Mouse (Mus musculus) C2C12 (cell line): ENCODE results near the gene Rnf220. TPM values are rescaled to one million over a fixed set of nuclear protein-coding genes. Genes with fewer than 3 reads are reported as not detected.

ENCODE experiments used
- H3K27me3 ChIP-seq: one replicate; pipeline ENCODE4 v1.6.1; 2011; ENCODE audit not compliant: control insufficient read depth, insufficient read depth, insufficient read length
- H3K36me3 ChIP-seq: one replicate; pipeline ENCODE4 v1.6.1; 2011; ENCODE audit not compliant: control insufficient read depth, insufficient read depth
- H3K4me3 ChIP-seq: one replicate; pipeline ENCODE4 v1.5.1; 2011; ENCODE audit warnings: mild to moderate bottlenecking, control low read depth; ENCODE audit not compliant: poor library complexity, insufficient read depth, severe bottlenecking
- H3K79me2 ChIP-seq: one replicate; pipeline ENCODE4 v1.6.1; 2011; ENCODE audit not compliant: control insufficient read depth, insufficient read depth
- H3K79me3 ChIP-seq: one replicate; pipeline ENCODE4 v1.6.1; 2011; ENCODE audit warnings: low read depth, control low read depth
- H3ac ChIP-seq: one replicate; pipeline ENCODE3; 2011; ENCODE audit warnings: low read depth; ENCODE audit not compliant: control insufficient read depth, insufficient read length
- CEBPB ChIP-seq: IDR thresholded peaks from one replicate; pipeline ENCODE4 v1.6.1; 2011; ENCODE audit warnings: low read depth, mild to moderate bottlenecking, control low read depth, moderate library complexity
- CTCF ChIP-seq: IDR thresholded peaks from one replicate; pipeline ENCODE4 v1.5.1; 2011; ENCODE audit not compliant: control insufficient read depth, insufficient read depth, insufficient read length
- FOSL1 ChIP-seq: IDR thresholded peaks from one replicate; pipeline ENCODE4 v1.8.0; 2011; ENCODE audit warnings: mild to moderate bottlenecking, low read length; ENCODE audit not compliant: poor library complexity, insufficient read depth, severe bottlenecking
- MAX ChIP-seq: IDR thresholded peaks from one replicate; pipeline ENCODE4 v1.6.1; 2011; ENCODE audit warnings: mild to moderate bottlenecking, control low read depth
- MYOD1 ChIP-seq: IDR thresholded peaks from one replicate; pipeline ENCODE4 v1.6.1; 2011; ENCODE audit warnings: low read depth; ENCODE audit not compliant: control insufficient read depth, insufficient read length
- MYOG ChIP-seq: IDR thresholded peaks from one replicate; pipeline ENCODE4 v1.6.1; 2011; ENCODE audit not compliant: control insufficient read depth, insufficient read length; ENCODE audit errors: extremely low read depth
- USF1 ChIP-seq: IDR thresholded peaks from one replicate; pipeline ENCODE4 v1.6.1; 2011; ENCODE audit warnings: low read depth, mild to moderate bottlenecking, control low read depth, moderate library complexity
- polyA plus RNA-seq: library from polyadenylated mRNA; unstranded; fragments of >200 nt; fragmentation: generic; extraction: Trizol; gene quantifications from one replicate; pipeline ENCODE4 v1.2.1, GENCODE M21; 2012; ENCODE audit warnings: missing spikeins

Gene Rnf220
- polyA plus RNA-seq, 1 experiment, result 61.2 TPM

- Histone ChIP-seq H3K79me3 (no peaks in the 10 kb centered on the region), H3K79me2 (no peaks in the 10 kb centered on the region), H3ac (no peak overlapping the region), H3K36me3 (no peaks in the 10 kb centered on the region), H3K27me3 (peaks cover 63% of the 10 kb centered on the region), H3K4me3 (no peak overlapping the region)
- no peak for TF ChIP-seq CEBPB
- no peak for TF ChIP-seq MAX
- no peak for TF ChIP-seq MYOD1
- no peak for TF ChIP-seq MYOG
- TF ChIP-seq FOSL1, result no peak
- TF ChIP-seq CTCF, result no peak
- no peak for TF ChIP-seq USF1
Measured at GRCm38 (mm10) chr4:117486188-117486587, 10.7 kb downstream of the Rnf220 start.

GRCm38 (mm10) chr4:117485045-117485780, 11.6 kb downstream of the Rnf220 start:
- TF ChIP-seq CEBPB, result no peak
- no peak for TF ChIP-seq MAX
- no peak for TF ChIP-seq MYOD1
- Histone ChIP-seq H3K36me3 (no peaks in the 10 kb centered on the region), H3ac (no peak overlapping the region), H3K27me3 (peaks cover 65% of the 10 kb centered on the region), H3K4me3 (no peak overlapping the region), H3K79me3 (no peaks in the 10 kb centered on the region), H3K79me2 (no peaks in the 10 kb centered on the region)

DNA sequence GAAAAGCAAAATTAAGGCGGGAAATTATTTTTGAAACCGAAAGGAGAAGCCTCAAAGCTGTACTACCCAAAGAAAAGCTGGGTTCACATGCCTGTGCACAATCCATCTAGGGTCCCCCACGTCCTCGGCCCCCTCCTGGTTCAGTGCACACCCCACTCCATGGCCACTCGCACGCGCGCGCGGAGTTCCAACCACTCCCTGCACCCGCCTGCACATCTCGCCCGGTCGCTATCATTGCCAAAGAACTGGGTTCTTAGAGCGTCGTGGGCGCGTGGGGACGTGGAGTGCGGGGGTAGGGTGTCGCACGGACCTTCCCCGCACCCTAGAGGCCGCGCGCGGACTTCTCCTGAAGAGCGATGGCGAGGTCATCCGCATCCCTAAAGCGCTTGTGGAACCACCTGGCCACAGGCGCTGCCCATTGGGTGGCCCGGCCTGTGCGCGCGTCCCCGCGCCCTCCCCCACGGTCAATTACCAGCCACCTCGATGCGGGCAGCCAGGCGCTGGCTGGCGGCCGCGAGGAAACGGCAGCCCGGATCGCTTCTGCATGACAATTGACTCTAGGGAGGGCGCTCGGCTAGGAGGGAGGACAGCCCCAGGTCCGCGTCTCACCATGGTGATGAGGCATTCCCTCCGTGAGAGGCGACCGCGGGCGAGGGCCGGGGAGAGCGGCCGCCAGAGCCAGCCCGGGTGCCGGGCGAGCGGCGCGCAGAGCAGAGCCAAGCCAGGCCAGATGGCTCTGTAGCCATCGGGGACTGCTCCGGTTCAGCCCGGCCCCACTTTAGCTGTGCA, 12.4 kb downstream of the Rnf220 start:
- TF ChIP-seq MAX (no peak), CEBPB (no peak), MYOG (no peak), USF1 (no peak), MYOD1 (no peak), CTCF (no peak), FOSL1 (no peak)
- H3K4me3 ChIP-seq, result peak overlapping the region; percentile 18
- H3K27me3 ChIP-seq, result peaks cover 65% of the 10 kb centered on the region
- H3K79me3 ChIP-seq, result no peaks in the 10 kb centered on the region
- no peaks in the 10 kb centered on the region for H3K79me2 ChIP-seq
- no peaks in the 10 kb centered on the region for H3K36me3 ChIP-seq
- no peak overlapping the region for H3ac ChIP-seq

- Histone ChIP-seq H3K27me3 (peaks cover 65% of the 10 kb centered on the region), H3K4me3 (peak overlapping the region; percentile 18), H3K36me3 (no peaks in the 10 kb centered on the region), H3K79me2 (no peaks in the 10 kb centered on the region), H3K79me3 (no peaks in the 10 kb centered on the region), H3ac (no peak overlapping the region)
- no peak for TF ChIP-seq FOSL1
- TF ChIP-seq MYOG, result no peak
- no peak for TF ChIP-seq USF1
- no peak for TF ChIP-seq MAX
- no peak for TF ChIP-seq CTCF
- no peak for TF ChIP-seq MYOD1
Measured at GRCm38 (mm10) chr4:117483931-117484255, 13.0 kb downstream of the Rnf220 start.

DNA sequence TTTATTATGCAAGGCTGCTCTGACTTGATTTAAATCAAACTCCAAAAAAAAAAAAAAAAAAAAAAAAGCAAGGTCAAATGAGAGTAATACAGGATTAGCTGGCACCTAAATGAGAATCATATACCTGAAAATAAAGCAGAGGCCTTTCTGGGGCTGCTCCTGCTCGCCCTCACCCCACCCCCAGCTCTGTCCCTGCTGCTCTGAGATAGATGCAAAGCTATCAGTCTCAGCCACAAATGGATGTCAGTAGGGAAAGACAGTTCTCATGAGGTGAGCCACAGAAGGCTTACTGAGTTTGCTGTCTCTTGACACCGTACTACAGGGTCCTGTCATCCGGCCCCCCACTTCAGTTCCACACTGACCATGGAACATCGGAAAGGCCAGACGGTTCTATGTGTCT, 14.7 kb downstream of the Rnf220 start:
- no peaks in the 10 kb centered on the region for H3K36me3 ChIP-seq
- TF ChIP-seq CTCF (no peak), MYOG (no peak), USF1 (no peak), CEBPB (no peak), MYOD1 (no peak), MAX (no peak), FOSL1 (no peak)
- no peaks in the 10 kb centered on the region for H3K79me2 ChIP-seq
- H3ac ChIP-seq, result no peak overlapping the region
- peaks cover 64% of the 10 kb centered on the region for H3K27me3 ChIP-seq
- H3K4me3 ChIP-seq, result no peak overlapping the region
- H3K79me3 ChIP-seq, result no peaks in the 10 kb centered on the region
